Mouse (Mus musculus) forebrain, postnatal 0 days (tissue): ENCODE measurements at regions not wholly inside any gene's neighbourhood (a gene's known extent, or its start where the extent isn't known, plus 50 kb on each side); places are given as distances from the start of the nearest gene placed in this dataset.
A peak's percentile ranks its signal among the peaks of the same experiment; 100 is the strongest.
"Not testable (repeated sequence)": the region's sequence is repeated elsewhere in the genome, so short reads cannot be mapped to it uniquely, and the experiment has no call there.

Source experiments
- ATAC-seq: fragments of 200-750 bp; cut with Nextera tagmentation; 2 replicates; pipeline ENCODE4 v1.8.0; 2017; ENCODE audit warnings: mild to moderate bottlenecking, moderate library complexity
- DNase-seq: peaks from one replicate; pipeline ENCODE4 v3.0.0-alpha.2; 2015
- H3K27ac ChIP-seq: fragments of 300-500 bp; sonication (generic); 2 replicates; pipeline ENCODE4 v1.5.1; 2014; ENCODE audit warnings: low read depth, mild to moderate bottlenecking, antibody characterized with exemption, low read length, moderate library complexity, mixed read lengths
- H3K27me3 ChIP-seq: fragments of 300-500 bp; sonication (generic); 2 replicates; pipeline ENCODE4 v1.6.1; 2014; ENCODE audit warnings: mild to moderate bottlenecking, low read length, mixed read lengths; ENCODE audit not compliant: insufficient read depth
- H3K36me3 ChIP-seq: fragments of 300-500 bp; sonication (generic); 2 replicates; pipeline ENCODE4 v1.6.1; 2014; ENCODE audit warnings: mild to moderate bottlenecking, moderate library complexity; ENCODE audit not compliant: insufficient read depth
- H3K4me1 ChIP-seq: fragments of 300-500 bp; sonication (generic); 2 replicates; pipeline ENCODE4 v1.6.1; 2014; ENCODE audit warnings: antibody characterized with exemption; ENCODE audit not compliant: insufficient read depth
- H3K4me2 ChIP-seq: fragments of 300-500 bp; sonication (generic); 2 replicates; pipeline ENCODE4 v1.6.1; 2014; ENCODE audit warnings: low read depth, mild to moderate bottlenecking, moderate library complexity
- H3K4me3 ChIP-seq: fragments of 300-500 bp; sonication (generic); 2 replicates; pipeline ENCODE4 v1.5.1; 2014; ENCODE audit warnings: low read depth, low read length, mixed read lengths
- H3K9ac ChIP-seq: fragments of 300-500 bp; sonication (generic); 2 replicates; pipeline ENCODE4 v1.6.1; 2014; ENCODE audit warnings: mild to moderate bottlenecking
- H3K9me3 ChIP-seq: fragments of 300-500 bp; sonication (generic); 2 replicates; pipeline ENCODE4 v1.6.1; 2016; ENCODE audit warnings: low read length
- CTCF ChIP-seq: sonication (generic); IDR thresholded peaks from 2 replicates; pipeline ENCODE4 v1.5.1; 2016; ENCODE audit warnings: antibody characterized with exemption, control low read depth, low read depth
- WGBS: fragments of 180-500 bp; shearing (Covaris S2); extraction: QIAGEN DNeasy Blood & Tissue Kit; methylation state at CpG from one replicate; pipeline ENCODE4 v1.1.7; 2014; 5-methylcytosine and 5-hydroxymethylcytosine counted together

- no peaks in the 10 kb centered on the region for H3K36me3 ChIP-seq
- H3K4me1 ChIP-seq = no peaks in the 10 kb centered on the region
- DNase-seq (no peak), ATAC-seq (no peak)
- no peaks in the 10 kb centered on the region for H3K9me3 ChIP-seq
- TF ChIP-seq CTCF = no peak
- no peak overlapping the region for H3K4me3 ChIP-seq
- no peaks in the 10 kb centered on the region for H3K27me3 ChIP-seq
- no peak overlapping the region for H3K4me2 ChIP-seq
- H3K27ac ChIP-seq = no peak overlapping the region
- no peak overlapping the region for H3K9ac ChIP-seq
- WGBS = 57% methylated on average over 3 of the region's 3 CpGs
Measured at GRCm38 (mm10) chr12:46323276-46323675, 495.5 kb downstream of the Nova1 start.

- ATAC-seq = no peak
- no peaks in the 10 kb centered on the region for H3K4me1 ChIP-seq
- WGBS = 69% methylated on average over 5 of the region's 5 CpGs
Measured at GRCm38 (mm10) chr12:46303136-46303797, 515.5 kb downstream of the Nova1 start.

GRCm38 (mm10) chr12:46298926-46299325 is 519.8 kb downstream of the Nova1 start:
- no peak for ATAC-seq
- 91% methylated on average over 5 of the region's 5 CpGs for WGBS
- no peaks in the 10 kb centered on the region for H3K9me3 ChIP-seq

More at GRCm38 (mm10) chr12:46303136-46303797, 515.5 kb downstream of the Nova1 start:
- no peaks in the 10 kb centered on the region for H3K36me3 ChIP-seq
- H3K9ac ChIP-seq = no peak overlapping the region
- no peak overlapping the region for H3K4me3 ChIP-seq
- no peak overlapping the region for H3K27ac ChIP-seq
- TF ChIP-seq CTCF = no peak
- no peaks in the 10 kb centered on the region for H3K9me3 ChIP-seq
- no peaks in the 10 kb centered on the region for H3K27me3 ChIP-seq
- no peak for DNase-seq
- no peak overlapping the region for H3K4me2 ChIP-seq

GRCm38 (mm10) chr12:46284519-46284918 is 534.2 kb downstream of the Nova1 start:
- Histone ChIP-seq H3K9ac (no peak overlapping the region), H3K27me3 (no peaks in the 10 kb centered on the region), H3K36me3 (no peaks in the 10 kb centered on the region), H3K4me3 (no peak overlapping the region), H3K4me1 (no peaks in the 10 kb centered on the region), H3K27ac (no peak overlapping the region), H3K9me3 (0 out of 2 replicates have a peak, but pooled peaks cover 4% of the 10 kb centered on the region), H3K4me2 (no peak overlapping the region)
- TF ChIP-seq CTCF = no peak
- ATAC-seq (no peak), DNase-seq (no peak)
- 35% methylated on average over 3 of the region's 3 CpGs for WGBS

More at GRCm38 (mm10) chr12:46298926-46299325, 519.8 kb downstream of the Nova1 start:
- Histone ChIP-seq H3K4me3 (no peak overlapping the region), H3K27me3 (no peaks in the 10 kb centered on the region), H3K4me1 (no peaks in the 10 kb centered on the region), H3K36me3 (no peaks in the 10 kb centered on the region), H3K27ac (no peak overlapping the region), H3K4me2 (no peak overlapping the region), H3K9ac (no peak overlapping the region)
- no peak for DNase-seq
- TF ChIP-seq CTCF = no peak

- no peak overlapping the region for H3K27ac ChIP-seq
- peak; percentile 90 for ATAC-seq
Measured at GRCm38 (mm10) chr12:46248402-46249018, 570.2 kb downstream of the Nova1 start.

GRCm38 (mm10) chr12:46244925-46245324 is 573.8 kb downstream of the Nova1 start:
- Histone ChIP-seq H3K4me2 (no peak overlapping the region), H3K27me3 (no peaks in the 10 kb centered on the region), H3K4me3 (no peak overlapping the region), H3K9me3 (no peaks in the 10 kb centered on the region), H3K9ac (no peak overlapping the region), H3K4me1 (peaks cover 4% of the 10 kb centered on the region; the same call in 1 of the 2 replicates), H3K27ac (no peak overlapping the region), H3K36me3 (no peaks in the 10 kb centered on the region)
- TF ChIP-seq CTCF = no peak
- ATAC-seq = no peak
- WGBS = 96% methylated on average over 3 of the region's 3 CpGs
- no peak for DNase-seq

More at GRCm38 (mm10) chr12:46248402-46249018, 570.2 kb downstream of the Nova1 start:
- Histone ChIP-seq H3K4me2 (no peak overlapping the region), H3K36me3 (no peaks in the 10 kb centered on the region), H3K4me1 (peaks cover 4% of the 10 kb centered on the region; the same call in 1 of the 2 replicates), H3K27me3 (no peaks in the 10 kb centered on the region), H3K9ac (no peak overlapping the region), H3K4me3 (no peak overlapping the region), H3K9me3 (no peaks in the 10 kb centered on the region)
- TF ChIP-seq CTCF = no peak
- DNase-seq = peak; percentile 65
- WGBS = 34% methylated on average over 1 of the region's 1 CpGs

GRCm38 (mm10) chr12:46232359-46232758 is 586.4 kb downstream of the Nova1 start:
- H3K36me3 ChIP-seq = no peaks in the 10 kb centered on the region
- H3K9ac ChIP-seq = no peak overlapping the region
- no peaks in the 10 kb centered on the region for H3K9me3 ChIP-seq
- WGBS = 83% methylated on average over 4 of the region's 4 CpGs
- H3K4me1 ChIP-seq = no peaks in the 10 kb centered on the region
- H3K27ac ChIP-seq = no peak overlapping the region
- H3K4me2 ChIP-seq = no peak overlapping the region
- TF ChIP-seq CTCF = no peak
- no peak for DNase-seq
- H3K4me3 ChIP-seq = no peak overlapping the region
- ATAC-seq = no peak
- no peaks in the 10 kb centered on the region for H3K27me3 ChIP-seq

GRCm38 (mm10) chr12:46215328-46215727 is 603.4 kb downstream of the Nova1 start:
- H3K4me2 ChIP-seq, H3K9ac ChIP-seq, DNase-seq, H3K36me3 ChIP-seq, H3K9me3 ChIP-seq, H3K4me1 ChIP-seq, H3K4me3 ChIP-seq, H3K27ac ChIP-seq, ATAC-seq, H3K27me3 ChIP-seq: not testable (repeated sequence)
- 69% methylated on average over 1 of the region's 1 CpGs for WGBS
